Mouse (Mus musculus): ENCODE measurements around the gene Ly6g6c.

Gene Ly6g6c

DNA sequence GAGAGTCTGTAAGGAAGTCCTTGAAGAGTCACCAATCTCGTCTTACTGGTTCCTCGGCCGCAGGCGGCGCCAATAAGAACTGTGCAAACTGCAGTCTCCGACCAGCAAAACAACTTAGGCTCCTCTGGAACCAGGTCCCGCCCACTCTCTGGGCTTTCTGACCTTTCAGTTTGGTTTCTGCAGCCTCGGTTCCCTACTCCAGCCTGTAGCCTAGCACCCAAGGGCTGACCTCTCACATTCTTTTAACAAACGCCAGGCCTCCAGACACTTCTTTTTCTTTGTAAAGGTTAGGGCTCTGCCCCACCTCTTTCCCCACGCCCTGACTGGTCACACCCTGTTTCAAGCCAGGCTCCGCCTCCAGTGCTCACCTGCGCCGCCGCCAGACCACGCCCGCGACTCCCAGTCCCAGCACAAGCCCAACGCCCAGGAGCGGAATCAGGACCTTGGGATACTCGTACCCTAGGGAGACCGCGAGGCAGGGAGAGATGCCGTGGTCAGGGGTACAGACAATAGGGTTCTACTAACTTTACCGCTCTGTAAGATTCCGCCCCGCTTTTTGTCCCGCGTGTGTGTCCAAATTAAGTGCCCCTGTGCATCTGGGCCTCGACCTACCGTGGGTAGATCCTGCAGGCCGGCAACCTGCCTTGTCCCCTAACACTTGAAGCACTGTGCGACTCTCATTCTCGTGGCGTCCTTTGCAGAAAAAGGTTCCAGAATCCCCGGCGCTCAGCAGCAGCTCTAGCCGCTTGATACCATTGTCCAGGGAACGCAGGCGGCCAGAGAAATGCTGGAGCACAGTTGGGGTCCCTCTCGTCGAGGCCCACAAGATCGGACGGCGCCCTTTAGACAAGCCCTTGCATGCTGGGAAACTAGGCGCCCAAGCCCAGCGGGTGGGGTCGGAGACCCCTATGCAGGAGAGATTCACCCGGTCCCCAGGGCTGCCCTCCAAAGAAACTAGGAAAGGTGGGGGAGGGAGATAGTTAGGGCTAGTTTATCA is at the start of gene Ly6g6c:
Gene Ly6g6c (plus strand): TSS at position 438 of the 997 bp plus-strand sequence.
- DNase-seq (ENCODE audit: low spot score): peak; percentile 68

DNA sequence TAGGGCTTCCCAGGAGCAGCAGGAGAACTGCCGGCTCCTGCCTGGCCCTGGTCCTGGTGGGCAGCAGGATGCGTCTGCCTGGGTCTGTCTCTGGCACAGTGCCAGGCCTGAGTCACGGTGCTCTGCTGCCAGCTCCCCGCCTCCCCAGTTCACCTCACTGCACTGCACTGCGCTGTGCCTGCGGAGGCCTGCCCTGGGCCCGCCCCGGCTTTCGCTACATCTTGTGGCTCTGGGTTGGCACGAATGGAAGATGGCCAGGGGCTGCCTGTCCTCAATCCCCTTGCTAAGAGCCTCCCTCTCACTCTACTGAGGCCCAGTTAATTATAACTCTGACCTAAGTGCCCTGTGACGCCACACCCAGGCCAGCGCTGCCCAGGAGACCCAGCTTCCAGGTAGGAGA is 48.8 kb upstream of the Ly6g6c start, which contains the start of gene Vwa7:
Gene Vwa7 (plus strand): TSS at position 204 of the 400 bp plus-strand sequence.
- DNase-seq (ENCODE audit: low spot score): no peak

DNA sequence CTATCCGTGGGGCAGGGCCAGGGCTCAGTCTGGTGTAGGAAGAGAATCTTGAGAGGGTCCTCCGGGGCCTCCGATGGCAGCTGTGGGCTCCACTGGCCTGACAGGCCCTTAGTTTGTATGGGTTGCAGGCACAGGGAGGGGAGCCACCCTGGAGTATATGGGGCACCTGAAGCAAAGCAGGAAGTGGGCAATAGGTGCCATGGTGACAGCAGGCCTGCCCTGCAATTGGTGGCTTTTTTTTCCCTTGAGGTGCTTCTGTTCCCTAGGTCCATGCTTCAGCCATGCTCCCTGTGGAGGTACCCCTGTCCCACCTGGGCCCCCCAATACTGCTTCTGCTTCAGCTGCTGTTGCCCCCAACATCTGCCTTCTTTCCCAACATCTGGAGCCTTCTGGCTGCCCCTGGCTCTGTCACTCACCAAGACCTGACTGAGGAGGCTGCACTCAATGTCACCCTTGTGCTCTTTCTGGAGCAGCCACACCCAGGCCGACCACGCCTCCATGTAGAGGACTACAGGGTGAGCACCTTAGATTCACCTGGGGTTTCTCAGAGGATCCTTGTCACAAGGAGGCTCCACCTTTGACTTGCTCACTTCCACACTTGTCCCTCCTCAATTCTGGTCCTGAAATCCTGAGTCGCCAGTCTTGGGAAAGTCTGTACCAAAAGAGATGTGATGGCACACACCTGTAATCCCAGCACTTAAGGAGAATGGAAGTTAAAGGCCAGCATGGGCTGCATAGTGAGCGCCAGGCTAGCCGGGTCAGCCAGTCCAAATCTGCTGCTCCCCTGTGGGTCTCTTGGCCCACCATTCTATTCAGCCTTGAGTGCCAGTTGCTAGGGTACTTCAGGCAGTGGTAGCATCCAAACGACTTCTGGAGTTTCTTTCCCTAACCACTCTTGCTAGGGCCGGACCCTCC is 48.1 kb upstream of the Ly6g6c start:
- DNase-seq (ENCODE audit: low spot score): no peak

DNA sequence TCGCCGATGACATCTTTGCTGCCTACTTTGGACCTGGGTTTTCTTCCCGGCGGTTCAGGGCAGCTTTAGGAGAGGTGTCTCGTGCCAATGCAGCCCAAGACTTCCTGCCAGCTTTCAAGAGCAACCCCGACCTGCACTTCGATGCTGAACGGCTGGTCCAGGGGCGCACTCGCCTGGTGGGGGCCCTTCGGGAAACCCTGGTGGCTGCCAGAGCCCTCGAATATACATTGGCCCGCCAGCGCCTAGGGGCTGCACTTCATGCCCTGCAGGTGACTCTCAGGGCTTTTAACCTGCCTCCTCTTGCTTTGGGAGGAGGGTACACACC is 47.5 kb upstream of the Ly6g6c start:
- no peak for DNase-seq (ENCODE audit: low spot score)

DNA sequence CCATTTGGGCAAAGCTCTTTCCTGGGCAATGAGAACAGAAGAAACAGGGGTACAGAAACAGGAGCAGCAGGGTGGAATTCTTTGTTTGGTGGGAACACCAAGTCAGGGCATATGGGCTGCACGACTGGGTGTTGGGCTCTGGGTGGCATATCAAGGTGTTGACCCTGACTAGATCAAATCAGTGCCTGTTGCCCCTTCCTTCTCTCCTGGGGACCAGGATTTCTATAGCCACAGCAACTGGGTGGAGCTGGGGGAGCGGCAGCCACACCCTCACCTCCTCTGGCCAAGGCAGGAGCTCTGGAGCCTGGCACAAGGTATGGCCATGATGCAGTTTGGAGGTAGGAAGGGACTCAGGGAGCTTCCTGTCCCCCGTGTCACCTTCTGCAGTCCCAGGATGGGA is 47.0 kb upstream of the Ly6g6c start:
- no peak for DNase-seq (ENCODE audit: low spot score)

DNA sequence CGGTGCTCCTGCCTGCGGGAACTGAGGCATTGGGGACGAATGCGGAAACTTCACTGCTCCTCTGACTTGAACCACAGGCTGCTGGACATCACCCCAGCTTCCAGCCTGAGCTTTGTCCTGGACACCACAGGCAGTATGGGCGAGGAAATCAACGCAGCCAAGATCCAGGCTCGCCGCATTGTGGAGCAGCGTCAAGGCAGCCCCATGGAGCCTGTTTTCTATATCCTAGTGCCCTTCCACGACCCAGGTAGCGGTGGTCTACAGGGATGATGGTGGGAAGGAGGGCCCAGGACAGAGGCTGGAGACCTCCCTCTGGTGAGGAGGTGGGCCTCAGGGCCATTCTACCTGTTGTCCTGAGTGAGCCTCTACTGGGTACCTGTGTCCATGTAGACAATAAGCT is 45.3 kb upstream of the Ly6g6c start:
- no peak for DNase-seq (ENCODE audit: low spot score)

DNA sequence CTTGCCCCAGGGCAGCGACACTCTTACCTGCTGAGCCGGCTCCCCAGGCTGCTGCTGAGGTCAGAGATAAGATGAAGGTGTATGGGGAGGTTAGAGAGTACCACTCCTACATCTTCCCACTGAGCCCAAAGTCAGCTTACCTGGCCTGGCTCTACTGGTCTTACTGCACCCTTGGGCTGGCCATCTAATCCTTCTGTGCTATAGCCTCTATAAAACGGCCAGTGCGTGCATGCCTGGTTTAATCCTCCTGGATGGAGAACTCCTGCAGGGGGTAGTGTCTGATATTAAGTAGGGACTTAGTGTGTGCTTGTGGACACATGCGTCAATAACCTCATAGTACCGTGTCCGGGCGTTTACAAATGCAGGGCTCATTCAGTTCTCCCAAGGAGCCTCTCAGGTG is 44.6 kb upstream of the Ly6g6c start:
- no peak for DNase-seq (ENCODE audit: low spot score)

DNA sequence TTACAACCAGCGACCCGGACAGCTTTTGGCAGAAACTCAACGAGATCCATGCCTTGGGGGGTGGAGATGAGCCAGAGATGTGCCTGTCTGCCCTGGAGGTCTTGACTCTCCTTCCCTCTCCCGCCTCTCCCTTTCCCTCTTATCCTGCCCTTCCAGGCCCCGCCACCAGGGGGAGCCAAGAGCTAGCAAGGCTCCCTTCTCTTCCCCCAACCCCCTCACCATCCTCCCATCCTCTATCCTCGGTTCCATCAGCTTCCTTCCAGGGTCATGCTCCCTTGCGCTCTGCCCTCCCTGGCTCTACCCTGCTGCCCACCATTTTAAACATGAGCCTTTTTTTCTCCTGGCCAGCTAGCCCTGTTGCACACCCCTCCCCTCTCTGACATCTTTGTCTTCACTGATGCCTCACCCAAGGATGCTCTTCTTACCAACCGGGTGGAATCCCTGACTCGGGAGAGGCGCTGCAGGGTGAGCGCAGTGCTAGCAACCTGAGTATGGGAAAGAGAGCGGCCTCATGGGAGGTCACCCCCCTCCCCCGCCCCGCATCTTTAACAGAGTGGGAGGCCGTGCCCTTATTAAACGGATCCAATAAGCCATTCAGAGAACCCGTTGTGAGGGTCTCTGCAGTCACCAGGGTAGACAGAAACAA is 43.9 kb upstream of the Ly6g6c start:
- peak; percentile 87 for DNase-seq (ENCODE audit: low spot score)

DNA sequence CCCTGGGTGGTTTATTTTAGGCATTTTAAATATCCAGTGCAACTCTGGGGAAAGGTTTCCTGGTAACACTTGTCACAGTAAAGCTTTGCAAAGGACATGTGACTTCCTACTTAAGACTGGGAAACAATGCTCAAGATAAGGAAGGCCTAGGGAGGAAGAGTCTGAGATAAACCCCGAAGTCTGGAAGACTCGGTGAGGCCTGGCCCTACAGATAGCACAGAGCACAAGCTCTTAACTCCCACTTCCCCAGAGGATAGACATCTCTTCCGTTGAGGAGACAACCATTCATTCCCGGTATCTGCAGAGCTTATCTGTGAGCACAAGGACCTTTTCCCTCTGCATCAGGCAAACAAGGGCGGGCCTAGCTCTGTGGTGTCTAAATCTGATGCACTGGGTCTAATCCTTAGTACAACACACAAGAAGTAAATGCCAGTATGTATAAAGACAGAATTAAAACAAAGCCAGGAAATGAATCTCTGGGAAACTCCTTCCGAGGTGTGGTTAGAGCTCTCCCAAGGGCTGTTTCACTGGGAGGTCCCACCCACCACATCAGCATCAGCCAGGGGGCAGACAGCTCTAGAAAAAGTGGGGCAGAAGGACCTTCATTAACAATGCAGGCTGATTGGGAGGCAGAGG is 43.2 kb upstream of the Ly6g6c start:
- DNase-seq (ENCODE audit: low spot score): no peak

DNA sequence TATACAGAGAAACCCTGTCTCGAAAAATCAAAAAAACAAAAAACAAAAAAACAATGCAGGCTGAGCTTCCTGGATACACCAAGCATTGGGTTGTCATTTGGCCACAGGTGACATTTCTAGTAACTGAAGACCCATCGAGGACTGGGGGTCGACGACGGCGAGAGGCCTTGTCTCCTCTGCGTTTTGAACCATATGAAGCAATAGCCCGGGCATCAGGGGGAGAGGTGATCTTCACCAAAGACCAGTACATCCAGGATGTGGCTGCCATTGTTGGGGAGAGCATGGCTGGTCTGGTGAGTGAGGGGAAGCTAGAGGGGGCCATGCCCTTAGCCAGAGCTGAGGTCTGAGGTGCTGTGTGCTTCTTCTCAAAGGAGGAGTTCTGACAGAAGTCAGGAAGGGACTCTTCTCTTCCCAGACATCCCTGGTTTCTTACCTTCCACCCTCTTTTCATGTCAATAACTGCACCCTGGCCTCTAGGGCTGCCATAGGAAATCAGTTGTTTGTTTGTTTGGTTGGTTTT is 42.6 kb upstream of the Ly6g6c start:
- DNase-seq (ENCODE audit: low spot score): no peak

DNA sequence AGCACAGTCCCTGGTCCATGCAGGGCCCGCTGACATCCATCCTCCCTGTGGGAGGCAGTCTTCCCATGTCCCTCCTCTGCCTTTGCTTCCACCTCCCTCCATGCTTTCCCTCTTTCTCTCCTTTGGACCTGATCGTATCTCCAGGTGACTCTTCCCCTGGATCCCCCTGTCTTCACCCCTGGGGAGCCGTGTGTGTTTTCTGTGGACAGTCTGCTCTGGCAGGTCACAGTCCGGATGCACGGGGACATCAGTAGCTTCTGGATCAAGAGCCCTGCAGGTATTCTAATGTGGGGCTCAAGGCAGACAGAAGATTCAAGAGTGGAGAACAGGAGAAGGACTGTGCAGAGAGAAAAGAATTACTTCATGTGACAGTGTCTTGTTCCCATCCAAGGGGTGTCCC is 42.0 kb upstream of the Ly6g6c start:
- DNase-seq (ENCODE audit: low spot score): no peak

DNA sequence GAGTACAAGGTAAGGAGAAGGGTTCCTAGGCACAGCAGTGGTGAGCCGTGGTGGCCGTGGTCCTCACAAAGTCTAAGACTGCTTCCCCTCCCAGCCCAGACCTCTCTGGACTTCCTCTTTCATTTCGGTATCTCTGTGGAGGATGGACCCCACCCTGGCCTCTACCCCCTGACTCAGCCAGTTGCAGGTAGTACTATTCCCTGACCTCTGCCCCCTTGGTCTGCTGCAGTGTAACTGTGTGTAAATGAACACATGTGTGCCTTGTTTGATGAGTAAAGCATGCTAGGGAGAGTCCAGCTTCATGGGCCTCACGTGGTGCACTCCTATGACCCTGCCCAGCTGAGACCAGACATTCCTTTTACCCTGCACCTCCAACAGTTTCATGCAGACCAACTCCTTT is 41.4 kb upstream of the Ly6g6c start:
- no peak for DNase-seq (ENCODE audit: low spot score)

DNA sequence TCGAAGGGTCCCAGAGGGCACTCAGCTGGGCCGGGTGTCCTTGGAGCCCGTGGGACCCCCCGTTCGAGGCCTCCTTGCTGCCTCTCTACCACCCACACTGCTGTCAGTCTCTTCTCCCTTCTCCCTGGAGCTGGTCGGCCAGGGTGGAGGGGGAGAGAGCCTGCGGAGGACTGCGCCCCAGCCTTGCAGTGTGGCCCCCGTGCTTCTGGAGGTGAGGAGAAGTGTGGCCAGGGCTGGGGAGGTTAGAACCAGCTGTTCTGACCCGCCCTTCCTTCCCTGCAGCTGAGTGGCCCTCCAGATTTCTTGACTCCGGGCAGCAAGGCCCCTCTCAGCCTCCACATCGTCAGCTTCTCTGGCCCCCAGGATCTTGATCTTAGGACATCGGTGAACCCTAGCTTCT is 40.9 kb upstream of the Ly6g6c start:
- DNase-seq (ENCODE audit: low spot score): no peak

DNA sequence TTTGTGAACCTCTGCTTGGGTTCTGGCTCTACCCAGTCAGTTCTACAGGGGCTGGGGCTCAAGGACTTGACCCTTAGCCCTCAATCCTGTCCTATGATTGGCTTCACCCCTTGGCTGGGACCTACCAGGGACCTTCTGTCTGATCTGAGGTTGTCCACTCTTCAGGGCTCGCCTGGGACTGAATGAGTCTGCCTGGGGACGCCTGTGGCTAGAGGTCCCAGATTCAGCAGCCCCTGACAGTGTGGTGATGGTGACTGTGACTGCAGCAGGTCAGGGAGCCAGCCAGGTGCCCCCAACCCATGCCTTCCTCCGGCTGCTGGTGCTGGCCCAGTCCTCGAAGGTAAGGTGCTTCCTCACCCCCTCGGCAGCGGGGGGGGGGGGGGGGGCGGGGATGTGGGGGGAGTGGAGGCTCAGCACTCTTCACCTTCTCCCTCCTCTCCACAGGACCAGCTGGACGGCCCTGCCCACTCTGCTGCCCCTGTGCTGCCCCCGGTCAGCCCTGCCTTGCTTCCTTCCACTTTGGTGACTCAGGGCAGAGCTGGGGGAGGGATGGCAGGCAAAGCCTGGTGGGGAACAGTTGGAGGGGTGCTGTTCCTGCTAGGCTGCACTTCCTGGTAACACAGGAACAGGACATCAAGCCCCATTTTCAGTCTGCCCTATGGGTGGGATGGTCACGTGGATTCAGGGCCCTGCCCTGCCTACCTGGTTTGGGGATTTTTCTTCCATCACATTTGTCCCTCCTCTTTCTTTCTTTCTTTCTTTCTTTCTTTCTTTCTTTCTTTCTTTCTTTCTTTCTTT is 40.3 kb upstream of the Ly6g6c start:
- DNase-seq (ENCODE audit: low spot score): no peak

DNA sequence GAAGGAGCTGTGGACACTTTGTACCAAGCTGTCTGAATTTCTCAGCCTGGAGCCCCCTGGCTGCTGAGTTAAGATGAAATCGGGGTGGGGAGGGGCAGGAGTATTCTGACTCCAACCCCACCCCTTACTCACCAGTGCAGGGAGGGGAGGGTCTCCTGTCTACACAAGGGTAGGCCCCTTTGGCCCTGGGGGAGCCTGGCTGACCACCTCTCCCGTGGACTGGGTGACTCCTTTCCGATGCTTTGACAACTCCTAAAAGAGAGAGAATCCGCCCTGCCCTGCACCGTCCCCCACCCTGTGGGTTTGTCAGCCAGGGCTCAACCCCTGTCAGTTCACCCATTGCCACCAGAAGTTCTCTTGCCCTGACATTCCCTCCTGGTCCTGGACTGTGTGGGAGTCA is 39.0 kb upstream of the Ly6g6c start:
- DNase-seq (ENCODE audit: low spot score): no peak

DNA sequence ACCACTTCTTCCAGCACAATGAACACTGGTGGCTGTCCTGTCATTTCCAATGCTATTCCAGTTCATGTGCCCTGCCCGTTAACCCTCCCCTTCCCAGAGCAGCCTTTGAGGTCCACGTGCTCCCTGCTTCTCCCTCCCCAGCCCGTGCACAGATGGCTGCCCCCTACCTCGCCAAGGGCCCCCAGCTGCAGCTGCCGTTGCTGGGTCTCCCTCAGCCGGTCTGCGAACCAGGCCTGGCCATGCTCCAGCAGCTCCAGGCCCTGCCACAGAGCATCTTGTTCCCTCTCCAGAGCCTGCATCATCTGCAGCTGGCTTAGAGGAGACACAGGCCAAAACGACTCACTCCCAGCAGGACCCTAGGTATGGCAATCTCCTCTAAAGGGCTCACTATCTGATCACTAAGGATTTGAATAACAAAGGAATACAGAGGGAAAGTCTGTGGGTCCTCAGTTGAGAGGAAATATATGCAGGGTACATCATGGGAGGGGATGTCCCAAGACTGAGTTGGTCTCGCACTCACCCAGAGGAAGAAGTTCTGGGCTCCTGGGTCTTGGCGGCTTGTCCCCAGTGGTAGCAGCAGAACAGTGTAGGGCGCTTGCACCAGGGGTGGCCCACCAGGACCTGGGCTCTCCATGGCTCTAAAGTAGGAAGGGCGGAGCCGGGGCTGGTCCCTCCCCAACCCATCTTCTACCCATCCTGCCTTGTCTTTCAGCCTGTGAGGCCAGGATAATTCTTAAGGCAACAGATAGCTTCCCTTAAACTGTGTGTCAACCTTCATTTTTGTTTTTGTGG is 37.7 kb upstream of the Ly6g6c start, which contains the start of gene Sapcd1:
Gene Sapcd1 (minus strand): TSS at position 740 of the 792 bp plus-strand sequence.
- no peak for DNase-seq (ENCODE audit: low spot score)

DNA sequence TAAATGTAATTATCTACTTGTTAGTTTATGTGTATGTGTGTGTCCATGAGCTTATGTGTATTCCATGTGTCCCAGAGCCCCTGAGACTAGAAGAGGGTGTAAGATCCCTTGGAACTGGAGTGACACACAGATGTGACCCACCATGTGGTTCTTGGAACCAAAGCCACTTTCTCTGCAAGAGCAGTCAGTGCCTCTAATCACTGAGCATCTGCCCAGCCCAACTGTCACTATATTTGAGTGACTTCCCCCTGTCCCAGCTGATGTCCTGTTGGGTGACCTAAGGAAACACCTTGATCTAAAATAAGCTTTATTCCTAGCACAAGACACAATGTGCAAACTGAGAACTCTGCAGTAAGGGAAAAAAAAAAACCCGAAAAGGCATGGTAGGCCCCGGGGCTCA is 36.9 kb upstream of the Ly6g6c start:
- DNase-seq (ENCODE audit: low spot score): no peak

DNA sequence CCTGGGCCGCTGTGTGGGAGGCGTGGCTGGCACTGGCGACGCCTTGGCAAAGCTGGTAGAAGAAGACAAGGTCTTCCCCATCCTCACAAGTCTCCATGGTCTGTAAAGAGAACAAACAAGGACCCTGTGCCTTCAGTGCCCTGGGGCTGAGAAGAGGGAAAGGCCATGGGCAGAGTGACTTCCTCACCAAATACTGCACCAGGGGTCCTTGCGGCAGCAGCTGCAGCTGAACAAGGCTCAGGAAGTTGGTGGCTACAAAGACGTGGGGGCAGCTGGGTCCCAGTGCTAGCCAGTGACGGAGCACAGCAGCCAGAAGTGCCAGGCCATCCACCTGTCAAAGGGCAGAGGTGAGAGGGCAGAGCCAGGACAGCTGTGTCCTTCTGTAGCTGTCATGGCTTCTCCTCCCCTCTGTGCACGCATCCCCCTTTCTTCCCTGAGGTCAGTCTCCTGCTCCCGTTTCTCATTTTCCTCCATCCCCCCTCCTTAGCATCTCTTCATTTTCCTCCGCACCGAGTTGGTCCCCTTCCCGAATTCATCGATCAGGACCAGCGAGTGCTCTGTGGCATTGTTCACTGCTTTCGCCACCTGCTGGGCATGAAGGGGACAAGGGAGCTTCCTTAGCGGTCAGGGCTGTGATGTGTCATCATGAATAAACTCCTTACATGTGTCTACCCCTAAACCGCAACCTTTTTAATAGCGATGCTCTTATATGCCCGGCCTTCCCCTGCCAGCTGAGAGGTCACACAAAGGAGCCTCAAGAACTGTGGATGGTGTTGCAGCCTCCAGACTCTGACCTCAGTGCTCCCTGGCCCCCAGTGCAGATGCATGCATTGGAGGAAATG is 35.3 kb upstream of the Ly6g6c start:
- no peak for DNase-seq (ENCODE audit: low spot score)

DNA sequence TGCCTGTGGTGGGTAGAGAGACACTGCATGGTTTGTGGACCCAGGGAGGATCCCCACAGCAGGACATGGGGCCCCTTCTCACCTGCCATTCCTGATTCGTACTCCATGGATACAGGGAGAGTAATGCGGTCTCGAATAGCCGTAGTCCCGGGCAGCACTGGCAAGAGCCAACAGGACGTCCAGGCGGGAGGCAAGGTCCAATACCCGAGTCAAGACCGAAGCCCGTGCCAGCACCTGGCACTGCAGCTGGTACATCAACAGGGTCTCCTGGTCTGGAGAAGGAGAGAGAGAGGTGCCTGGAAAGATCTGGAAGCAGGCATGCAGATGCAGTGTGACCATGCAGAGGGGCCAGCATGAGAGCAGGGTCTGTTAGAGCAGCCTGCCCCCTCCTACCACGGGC is 33.9 kb upstream of the Ly6g6c start:
- DNase-seq (ENCODE audit: low spot score): no peak
